Mouse (Mus musculus) heart, postnatal 36 days (tissue): ENCODE measurements around the gene Spats1. TPM values are rescaled to one million over a fixed set of nuclear protein-coding genes. Genes with fewer than 3 reads are reported as not detected.
"Not testable (repeated sequence)": the region's sequence is repeated elsewhere in the genome, so short reads cannot be mapped to it uniquely, and the experiment has no call there.

Experiments
- DNase-seq, 2 experiments: peaks; one replicate each; pipeline ENCODE4 v3.0.0; 2021 to 2022
- intact Hi-C: fragments of 180-260 bp; cut with DNase I; formaldehyde crosslinking; loops from one replicate; pipeline ENCODE4 v1.15.1; 2025
- total RNA-seq, 2 experiments: library from RNA; stranded (reverse); gene quantifications; 2 replicates each; pipeline ENCODE4 v1.2.3; 2021

Gene Spats1
- total RNA-seq, 2 experiments from 2014 or later: 0.27 TPM; not detected in 1

DNA sequence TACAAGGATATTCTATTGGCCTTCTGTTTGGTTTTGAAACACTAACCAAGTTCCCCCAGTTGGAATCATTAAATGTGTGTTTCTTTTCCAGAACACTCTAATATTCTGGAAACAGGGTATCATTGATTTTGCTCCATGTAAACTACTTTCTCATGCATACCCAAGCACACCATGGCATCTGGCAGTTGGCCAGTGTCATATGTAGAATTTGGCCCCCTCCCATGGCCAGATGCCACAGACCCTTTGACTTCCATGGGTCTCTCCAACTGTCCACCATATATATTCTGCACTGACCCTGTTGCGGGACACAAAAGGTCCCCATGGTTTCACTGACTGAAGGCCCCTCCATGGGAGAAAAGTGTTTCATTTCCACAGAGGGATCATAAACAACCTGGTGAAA, 22.9 kb downstream of the Spats1 start:
- no peak for DNase-seq
- intact Hi-C loops: no loop called here

DNA sequence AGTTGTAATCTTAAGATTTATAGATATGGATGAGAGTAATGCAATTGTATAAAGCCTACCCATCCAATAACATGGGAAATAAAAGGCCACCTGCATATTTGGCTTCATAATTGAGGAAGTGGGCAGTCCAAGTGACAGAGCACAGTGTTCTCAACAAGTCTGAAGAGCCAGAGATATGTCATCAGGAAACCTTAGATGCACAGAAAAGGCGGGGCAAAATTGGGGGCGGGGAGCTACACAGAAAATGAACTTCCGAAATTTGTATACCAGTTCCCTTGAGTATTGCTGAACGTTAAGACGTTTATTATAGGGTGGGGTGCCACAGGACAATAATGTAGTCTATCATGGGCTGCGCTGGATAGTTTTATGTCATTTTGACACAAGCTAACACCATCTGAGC, 25.1 kb downstream of the Spats1 start:
- intact Hi-C loops: no loop called here
- no peak for DNase-seq

DNA sequence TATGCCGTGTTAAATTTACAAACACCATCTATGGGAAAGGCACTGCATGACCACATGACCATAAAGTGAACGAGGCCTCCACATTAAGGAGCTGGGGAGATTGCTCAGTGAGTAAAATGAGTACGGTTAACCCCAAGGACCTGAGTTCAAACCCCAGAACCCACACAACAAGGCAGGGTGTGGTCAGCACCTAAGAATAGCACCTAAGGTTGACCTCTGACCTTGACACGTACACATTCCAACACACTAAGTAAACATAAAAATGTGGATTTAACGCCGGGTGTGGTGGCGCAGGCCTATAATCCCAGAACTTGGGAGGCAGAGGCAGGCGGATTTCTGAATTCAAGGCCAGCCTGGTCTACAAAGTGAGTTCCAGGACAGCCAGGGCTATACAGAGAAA, 25.6 kb downstream of the Spats1 start:
- intact Hi-C loops: no loop called here
- DNase-seq: no peak

DNA sequence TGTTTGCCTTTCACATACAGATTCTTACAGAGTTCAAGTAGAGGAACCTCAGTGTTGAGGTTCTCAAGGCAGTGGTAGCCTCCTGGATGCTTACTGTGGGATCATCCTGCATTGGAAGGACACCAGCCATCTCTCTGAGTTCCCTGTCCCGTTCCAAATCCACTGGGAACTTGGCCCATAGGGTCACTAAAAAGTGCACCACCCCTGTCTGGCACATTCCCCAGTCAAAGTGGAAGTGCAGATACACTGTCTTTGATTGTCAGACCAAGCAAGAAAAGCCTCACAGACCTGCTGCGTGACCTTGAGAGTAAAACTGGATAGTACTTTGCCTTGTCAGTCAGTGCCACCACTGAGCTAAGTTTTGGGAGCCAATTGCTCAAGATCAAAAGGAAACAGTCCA, 28.2 kb downstream of the Spats1 start:
- DNase-seq: peak; percentile 15 to 17
- intact Hi-C loops: no loop called here

DNA sequence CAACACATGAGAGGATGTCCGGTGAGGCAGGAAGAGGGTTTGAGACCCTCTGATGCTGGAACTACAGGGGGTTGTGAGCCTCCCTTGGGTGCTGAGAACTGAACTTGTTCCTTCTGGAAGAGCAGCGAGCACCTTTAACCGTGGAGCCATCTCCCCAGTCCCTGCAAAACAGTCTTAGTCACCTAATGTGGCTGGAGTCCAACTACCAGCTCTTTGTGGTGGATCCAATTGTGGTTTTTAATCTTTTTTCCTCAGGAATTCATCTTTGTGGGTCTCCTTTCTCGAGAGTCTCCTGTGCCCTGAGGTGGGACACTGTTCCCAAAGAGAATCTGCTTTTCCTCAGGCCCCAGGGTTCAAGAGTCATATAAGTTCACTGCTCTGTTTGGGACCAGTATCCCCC, 29.3 kb downstream of the Spats1 start:
- intact Hi-C loops: no loop called here
- DNase-seq: no peak

DNA sequence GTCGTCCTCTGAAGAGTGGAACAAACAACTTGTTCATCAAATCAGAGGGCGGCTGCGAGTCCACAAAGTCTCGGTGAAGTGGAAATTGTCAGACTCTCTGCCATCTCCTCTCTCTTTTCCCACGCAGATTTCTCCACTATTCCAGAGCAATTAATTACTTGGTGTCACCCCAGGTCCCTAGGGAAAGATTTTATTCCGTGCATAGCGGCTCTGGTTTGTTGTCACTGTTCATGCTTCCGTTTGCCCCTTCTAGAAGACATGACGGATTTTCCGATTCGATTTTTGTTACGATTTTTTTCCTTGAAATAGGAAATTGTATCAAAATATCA, 41.0 kb downstream of the Spats1 start:
- DNase-seq: no peak
- intact Hi-C loops: no loop called here

DNA sequence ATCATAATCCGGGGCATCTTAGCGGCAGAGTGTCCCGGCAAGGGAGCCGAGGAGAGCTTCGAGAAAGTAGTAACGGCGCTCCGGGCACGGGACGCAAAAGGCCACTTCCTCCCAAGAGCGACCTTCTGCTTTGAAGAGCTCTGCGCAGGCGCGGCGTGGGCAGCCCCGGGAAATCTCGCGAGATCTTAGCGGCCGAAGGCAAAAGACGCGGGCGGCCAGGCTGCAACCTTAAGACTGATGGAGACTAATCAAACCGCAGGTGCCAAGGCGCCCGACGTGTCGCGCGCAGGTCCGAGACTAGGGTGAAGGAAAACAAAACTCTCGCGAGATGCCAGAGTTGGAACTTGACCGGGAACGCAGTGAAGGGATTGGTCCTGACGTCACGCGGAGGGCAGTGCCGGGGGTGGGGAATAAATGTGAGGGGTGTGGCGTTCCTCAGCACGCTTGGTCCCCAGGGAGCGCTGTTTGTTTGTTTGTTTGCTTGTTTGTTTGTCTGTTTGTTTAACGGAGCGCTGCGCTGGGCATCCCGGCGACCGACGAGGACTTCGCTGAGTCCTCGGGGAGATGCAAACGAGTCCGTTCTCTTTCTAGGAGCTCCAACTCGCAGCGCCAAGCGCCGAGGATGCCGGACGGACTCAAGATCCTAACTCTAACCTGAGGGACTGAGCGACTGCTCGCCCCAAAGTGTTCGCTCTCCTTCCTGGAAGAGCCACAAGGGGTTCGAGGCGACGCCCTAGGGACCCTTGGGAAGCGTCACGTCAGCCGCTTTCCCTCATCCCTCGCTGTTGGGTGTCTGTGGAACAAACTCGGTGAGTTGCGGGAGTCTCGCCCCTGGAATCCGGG, 41.6 kb downstream of the Spats1 start, which contains the start of gene Cdc5l:
TSS of gene Cdc5l (minus strand) at position 319 of the 843 bp plus-strand sequence.
- intact Hi-C loops: no loop called here
- DNase-seq: peak; percentile 96 to 98

DNA sequence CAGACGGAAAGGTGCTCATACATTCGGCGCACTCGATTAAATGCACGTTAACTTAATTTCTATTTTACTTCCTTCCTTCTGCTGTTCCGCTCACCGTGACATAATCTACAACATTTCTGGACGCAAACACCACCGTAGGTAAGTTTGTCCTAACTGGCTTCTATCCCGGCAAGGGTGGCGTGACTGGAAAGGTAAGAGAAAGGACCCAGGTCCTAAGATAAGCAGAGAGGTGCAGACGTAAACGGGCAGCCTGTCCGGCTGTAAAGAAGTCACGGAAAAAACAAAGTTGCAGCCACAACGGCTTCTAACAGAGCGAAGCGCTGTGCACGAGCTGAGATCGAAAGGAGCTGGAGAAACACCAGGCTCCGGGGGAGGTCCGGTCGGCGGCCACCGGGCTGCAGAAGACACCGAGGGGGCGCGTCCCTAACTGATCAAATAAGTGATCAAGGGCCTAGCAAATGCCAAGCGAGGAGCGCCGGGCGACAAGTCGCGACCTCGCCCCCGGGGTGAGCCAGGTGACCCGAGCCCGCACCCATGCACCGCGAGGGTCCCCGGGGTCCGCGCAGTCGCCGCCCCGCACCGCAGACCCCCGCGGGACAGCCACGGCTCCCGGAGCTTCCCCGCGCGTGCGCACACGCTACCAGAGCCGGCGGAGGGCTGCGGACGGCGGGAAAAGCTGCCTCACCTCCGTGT, 42.4 kb downstream of the Spats1 start:
- DNase-seq: no peak
- intact Hi-C loops: no loop called here

DNA sequence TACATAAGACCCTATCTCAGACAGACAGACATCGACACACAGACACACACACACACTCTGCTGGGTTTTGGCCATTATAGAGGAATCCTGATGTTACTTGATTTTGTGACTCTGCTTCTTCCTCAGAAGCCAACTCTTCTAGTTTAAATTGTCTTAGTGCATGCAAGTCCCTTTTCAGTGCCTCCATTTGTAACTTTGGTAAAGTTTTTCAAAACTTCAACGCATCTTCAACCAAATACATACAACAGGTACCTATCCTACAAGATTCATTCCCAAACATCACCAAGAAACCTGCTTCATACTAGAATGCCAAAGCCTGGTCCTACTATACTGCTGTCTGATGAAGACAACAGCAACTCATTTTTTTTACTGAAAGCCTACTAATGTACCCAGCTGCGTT, 43.2 kb downstream of the Spats1 start:
- DNase-seq: no peak
- intact Hi-C loops: no loop called here

DNA sequence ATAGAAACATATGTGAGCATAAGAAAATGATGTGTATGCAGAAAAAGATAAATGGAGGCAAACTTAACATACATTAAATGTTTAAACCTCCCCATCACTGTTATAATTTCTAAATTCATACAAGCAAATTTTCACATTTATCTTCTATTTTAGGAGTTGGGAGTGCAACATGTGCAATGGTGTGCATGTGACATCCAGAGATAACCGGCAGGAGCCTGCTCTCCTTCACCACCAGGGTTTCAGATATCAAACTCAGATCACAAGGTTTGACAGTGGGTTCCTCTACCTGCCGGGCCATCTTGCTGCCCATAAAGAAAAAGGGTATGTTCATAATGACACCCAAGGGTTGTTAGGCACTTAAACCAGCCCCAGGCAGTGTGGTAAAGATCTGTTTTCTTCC, 57.8 kb downstream of the Spats1 start:
- intact Hi-C loops: no loop called here
- no peak for DNase-seq

DNA sequence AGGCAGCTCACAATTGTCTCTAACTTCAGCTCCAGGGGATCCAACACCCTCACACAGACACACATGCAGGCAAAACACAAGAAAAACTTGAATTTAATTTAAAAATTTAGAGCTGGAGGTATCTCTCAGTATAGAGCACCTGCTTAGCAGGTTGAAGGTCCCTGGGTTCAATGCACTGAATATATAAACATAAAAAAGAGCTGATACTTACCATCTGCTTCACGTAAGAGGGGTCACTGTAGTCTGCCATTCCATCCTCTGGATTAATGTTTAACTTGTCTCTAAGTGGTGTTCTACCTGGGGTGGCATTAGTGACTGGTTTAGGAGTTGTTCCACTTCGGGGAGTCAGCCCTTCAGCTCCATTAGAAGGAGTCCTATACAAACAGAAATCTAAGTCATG, 63.6 kb downstream of the Spats1 start:
- DNase-seq, intact Hi-C loops: not testable (repeated sequence)

DNA sequence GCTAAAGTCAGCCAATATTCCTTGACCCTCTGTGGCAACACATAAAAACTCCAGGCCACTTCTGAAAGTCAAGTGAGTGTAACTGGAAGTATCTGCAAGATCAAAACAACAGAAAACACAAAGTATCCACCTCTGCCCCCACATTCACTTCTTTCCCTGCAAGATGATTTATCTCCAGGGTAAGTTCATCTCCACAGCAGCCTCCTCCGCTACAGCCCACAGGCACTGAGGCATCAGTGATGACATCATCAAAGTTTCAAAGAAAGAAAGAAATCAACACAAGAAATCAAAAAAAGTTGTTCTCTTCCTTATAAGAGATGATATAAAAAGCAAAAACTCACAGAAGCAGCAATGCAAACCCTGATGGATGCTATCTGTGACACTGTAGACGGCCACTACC, 66.5 kb downstream of the Spats1 start:
- DNase-seq: no peak
- intact Hi-C loops: loop anchor here (10.0 kb wide), 1 partner anchor 954 kb away; no protein-coding TSS in a partner anchor

DNA sequence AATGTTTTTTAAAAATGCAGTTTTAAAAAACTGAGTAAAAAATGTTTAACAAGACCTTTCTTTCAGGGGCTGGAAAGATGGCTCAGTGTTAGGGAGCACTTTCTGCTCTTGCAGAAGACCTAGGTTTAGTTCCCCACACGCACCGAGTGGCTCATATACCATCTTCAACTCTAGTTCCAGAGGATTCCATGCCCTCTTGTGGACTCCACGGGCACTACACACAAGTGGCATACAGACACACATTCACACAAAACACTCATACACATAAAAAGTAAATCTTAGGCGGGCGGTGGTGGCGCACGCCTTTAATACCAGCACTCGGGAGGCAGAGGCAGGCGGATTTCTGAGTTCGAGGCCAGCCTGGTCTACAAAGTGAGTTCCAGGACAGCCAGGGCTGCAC, 68.9 kb downstream of the Spats1 start:
- DNase-seq: no peak
- intact Hi-C loops: loop anchor here (10.0 kb wide), 1 partner anchor 951 kb away; no protein-coding TSS in a partner anchor

DNA sequence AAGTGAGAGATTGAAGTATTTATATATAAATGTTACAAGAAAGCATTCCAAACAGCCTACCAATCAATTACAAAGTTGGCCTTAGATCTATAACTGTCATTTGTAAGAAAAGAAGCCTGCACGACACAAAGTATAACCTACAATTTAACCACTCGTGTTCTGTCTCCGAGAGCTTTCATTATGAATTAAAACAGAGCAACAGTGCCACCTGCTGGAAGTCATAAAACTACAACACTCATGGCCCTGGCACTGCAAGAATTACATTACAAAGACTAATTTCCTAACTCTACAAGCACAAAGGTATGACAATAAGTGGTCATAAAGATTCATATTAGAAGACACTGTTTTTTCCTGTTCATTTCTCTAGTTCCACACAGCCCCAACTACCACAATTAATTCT, 72.0 kb downstream of the Spats1 start:
- DNase-seq: peak; percentile 39 to 46
- intact Hi-C loops: loop anchor here (2.0 to 10.0 kb wide), 2 partner anchors 28 to 948 kb away; no protein-coding TSS in a partner anchor

DNA sequence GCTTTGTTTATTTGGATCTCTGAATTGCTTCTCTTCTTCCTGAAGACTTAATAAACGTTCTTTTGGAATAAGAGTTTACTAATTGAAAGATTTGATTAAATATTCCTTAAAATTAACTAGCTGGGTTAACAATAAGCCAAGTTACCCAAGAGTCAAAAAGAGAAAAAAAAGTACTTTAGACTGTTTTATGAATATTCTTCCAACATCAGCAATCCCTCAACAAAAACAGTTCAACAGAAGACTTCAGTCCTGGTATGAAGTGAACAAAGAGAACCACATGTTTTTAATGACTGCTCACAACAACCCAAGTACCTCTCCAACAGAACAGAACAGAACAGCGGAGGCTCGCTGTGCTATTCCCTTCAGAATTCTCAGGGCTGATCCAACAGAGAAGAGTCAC, 72.6 kb downstream of the Spats1 start:
- intact Hi-C loops: loop anchor here (2.0 to 10.0 kb wide), 2 partner anchors 28 to 948 kb away; no protein-coding TSS in a partner anchor
- DNase-seq: no peak

DNA sequence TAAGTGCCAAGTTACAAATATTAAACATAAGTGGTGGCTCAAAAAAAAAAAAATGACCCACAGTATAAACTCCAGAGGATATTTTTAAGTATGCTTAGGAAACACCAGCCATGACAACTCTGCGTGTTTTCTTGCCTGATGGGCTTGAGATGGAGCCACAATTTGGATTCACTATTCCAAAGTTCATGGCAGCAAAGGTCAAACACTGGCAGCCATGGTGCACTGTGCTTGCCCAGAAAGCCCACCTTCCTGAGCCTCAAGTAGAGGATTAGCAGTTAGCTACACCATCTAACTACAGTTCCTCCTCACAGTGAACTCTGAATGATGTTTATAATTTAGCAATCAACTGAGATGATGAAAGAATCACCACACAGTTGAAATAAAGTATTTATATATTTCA, 73.1 kb downstream of the Spats1 start:
- intact Hi-C loops: loop anchor here (2.0 to 10.0 kb wide), 2 partner anchors 27 to 947 kb away; no protein-coding TSS in a partner anchor

DNA sequence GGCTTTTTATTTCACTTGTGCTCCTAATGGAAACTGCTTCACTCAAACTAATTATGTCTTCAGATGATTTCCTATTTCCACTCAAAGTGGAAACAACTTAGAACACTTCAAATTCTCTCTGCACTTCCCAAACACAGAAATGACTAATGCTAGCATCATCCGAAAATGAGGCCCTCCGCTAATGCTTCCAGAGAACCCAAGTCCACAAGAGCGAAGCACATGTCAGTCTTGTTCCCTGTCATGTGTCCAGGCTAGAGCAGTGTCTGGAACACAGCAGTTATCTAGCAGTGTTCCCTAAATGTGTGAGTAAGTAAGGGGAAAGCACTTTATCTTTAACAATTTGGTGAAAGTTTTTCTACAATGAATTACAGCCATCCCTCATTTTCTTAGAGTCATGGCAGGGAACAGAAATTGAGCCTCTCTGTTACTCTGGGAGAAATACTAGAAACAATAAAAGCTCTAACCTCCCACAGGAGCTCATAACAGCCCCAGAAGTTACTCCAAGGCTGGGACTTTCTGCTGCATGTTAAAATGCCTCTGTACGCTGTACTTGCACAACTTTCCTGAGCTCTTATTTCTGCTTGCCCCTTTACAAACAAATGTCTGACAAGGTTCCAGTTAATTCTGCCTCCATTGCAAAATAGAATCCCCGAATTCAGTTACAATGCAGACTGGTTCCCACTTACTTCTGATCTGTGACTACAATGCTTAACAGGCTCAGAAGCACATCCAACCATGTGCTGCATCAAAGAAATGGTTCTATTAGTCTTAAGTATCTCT, 73.9 kb downstream of the Spats1 start:
- intact Hi-C loops: loop anchor here (10.0 kb wide), 1 partner anchor 947 kb away; no protein-coding TSS in a partner anchor
- DNase-seq: no peak

More for the DNA sequence above, 73.1 kb downstream of the Spats1 start:
- DNase-seq: no peak

DNA sequence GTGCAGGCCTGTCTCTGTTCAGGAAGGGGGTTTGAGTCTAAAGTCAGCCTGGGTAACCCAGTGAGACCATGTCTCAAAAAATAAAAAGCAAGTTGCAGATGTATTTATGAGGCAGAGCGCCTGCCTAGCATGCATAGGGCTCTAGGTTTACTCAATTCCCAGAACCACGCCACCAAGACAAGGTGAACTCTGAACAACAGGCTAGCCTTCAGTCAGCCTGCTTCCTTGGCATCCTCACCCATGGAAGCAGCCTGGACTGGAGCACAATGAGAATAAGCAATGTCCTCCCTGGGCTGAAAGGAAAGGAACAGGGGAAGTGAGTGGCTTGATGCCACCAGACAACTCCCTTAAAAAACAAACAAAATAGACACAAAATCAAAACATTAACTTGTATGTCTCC, 77.2 kb downstream of the Spats1 start:
- no peak for DNase-seq
- intact Hi-C loops: no loop called here

DNA sequence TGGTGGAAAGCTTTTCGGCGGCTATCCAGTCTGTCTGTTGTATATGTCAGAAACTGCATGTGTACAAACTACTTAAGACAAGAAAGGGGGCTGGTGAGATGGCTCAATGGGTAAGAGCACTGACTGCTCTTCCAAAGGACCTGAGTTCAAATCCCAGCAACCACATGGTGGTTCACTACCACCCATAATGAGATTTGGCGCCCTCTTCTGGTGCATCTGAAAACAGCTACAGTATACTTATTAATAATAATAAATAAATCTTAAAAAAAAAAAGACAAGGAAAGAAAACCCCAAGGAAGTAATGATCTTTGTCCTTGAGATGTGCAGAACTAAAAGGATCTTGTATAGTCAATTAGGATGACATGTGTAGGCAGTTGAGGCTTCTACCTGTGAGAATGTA, 77.7 kb downstream of the Spats1 start:
- no peak for DNase-seq
- intact Hi-C loops: no loop called here

DNA sequence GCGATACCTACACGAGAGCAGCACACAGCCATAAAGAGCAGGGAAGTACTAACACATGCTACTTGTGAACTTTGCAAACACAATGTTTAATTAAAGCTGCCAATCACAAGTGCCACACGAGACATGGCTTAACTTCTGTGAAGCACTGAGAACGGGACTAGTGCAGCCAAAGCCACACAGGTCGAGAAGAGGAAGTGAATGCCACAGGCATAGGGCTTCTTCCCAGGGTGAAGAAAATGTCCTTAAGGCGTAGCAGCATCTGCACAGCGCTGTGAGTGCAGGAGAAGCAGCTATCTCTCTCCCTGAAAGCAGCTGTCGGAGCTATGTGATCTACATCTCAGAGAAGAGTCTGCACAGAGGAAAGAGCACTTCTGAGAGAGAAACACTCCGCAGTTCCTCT, 80.6 kb downstream of the Spats1 start:
- DNase-seq: no peak
- intact Hi-C loops: no loop called here

DNA sequence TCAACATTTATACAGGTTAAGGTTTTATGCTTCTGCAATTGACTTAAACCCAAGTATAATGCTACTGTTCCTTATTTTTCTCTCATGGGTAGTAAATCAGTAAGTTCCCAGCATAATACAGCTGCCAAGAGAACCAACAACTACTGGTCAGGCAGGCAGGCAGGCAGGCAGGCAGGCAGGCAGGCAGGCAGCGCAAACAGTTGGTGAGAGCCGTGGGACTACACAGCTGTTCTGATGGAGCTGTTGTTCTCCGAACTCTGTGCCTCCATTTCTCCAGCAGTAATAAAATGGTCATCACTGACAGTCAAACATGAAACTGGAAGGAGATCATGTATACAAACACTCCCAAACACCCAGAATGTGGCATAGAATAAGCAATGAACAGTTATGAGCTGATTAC, 81.5 kb downstream of the Spats1 start:
- no peak for DNase-seq
- intact Hi-C loops: no loop called here
